Mouse (Mus musculus): ENCODE measurements at regions not wholly inside any gene's neighbourhood (a gene's known extent, or its start where the extent isn't known, plus 50 kb on each side); places are given as distances from the start of the nearest gene placed in this dataset.

GRCm38 (mm10) chr4:29034406-29034805, 221.5 kb downstream of the Epha7 start:
- DNase-seq (ENCODE audit: low read depth, low spot score) = no peak

DNA sequence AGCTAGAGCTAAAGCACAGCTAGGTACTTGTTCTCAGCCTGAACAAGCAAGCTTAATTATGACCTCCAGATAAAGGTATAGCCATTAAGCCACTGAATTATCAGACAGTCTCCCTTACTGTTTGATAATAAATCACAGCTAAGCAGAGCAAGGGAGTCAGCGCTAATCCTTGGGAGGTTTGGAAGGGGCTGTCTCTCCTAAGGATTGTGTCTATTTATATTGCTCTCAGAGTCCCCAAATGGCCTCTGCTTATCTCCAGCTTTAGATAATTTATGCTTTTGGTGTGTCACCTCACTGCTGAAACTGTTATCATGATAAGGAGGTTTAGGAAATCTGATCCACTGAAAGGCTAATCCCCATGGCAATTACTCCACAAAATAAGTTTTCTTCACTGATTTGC, 227.1 kb downstream of the Epha7 start:
- DNase-seq (ENCODE audit: low read depth, low spot score) = no peak

- DNase-seq (ENCODE audit: low read depth, low spot score) = no peak
These were observed 256.0 kb downstream of the Epha7 start for GRCm38 (mm10) chr4:29068678-29069621.

DNA sequence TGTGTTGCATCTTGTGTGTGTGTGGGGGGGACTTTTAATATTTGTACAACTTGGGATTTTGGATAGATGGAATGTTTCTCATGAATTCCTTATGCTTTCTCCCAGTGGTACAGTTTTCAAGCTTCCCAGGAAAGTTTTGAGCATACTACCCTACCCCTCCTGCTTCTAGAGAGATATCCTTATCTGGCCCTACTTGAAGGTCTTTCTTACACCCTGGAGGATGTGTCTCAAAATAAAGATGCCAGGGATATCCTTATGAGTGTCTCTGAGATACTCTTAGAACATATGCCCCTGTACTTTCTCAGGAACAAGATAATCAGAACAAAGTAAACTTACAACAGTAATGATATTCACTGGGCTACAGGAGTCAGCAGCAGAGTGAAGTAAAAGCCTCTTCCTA, 261.3 kb downstream of the Epha7 start:
- DNase-seq (ENCODE audit: low read depth, low spot score) = no peak

DNA sequence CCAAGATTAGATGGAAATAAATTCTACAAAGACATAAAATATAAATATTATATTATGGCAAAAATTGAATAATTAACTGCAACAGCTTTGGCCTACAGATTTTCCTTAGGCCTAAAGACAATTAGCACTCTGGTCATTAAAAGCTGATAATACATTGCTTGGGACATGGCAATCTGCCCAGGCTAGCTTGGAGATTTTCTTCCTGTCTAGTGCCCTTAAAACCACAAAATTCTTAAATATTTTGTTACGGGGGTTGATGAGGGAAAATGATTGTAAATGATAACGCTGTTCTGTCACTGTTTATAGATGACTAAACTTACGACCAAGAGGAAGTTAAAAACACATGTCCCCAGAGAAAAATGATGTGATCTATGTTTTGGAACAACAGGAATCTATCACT, 261.9 kb downstream of the Epha7 start:
- DNase-seq (ENCODE audit: low read depth, low spot score) = no peak

GRCm38 (mm10) chr4:29076683-29077082, 263.8 kb downstream of the Epha7 start:
- DNase-seq (ENCODE audit: low read depth, low spot score) = no peak

- no peak for DNase-seq (ENCODE audit: low read depth, low spot score)
These were observed 265.5 kb downstream of the Epha7 start for GRCm38 (mm10) chr4:29078391-29078790.

- no peak for DNase-seq (ENCODE audit: low read depth, low spot score)
These were observed 270.8 kb downstream of the Epha7 start for GRCm38 (mm10) chr4:29083545-29084290.

DNA sequence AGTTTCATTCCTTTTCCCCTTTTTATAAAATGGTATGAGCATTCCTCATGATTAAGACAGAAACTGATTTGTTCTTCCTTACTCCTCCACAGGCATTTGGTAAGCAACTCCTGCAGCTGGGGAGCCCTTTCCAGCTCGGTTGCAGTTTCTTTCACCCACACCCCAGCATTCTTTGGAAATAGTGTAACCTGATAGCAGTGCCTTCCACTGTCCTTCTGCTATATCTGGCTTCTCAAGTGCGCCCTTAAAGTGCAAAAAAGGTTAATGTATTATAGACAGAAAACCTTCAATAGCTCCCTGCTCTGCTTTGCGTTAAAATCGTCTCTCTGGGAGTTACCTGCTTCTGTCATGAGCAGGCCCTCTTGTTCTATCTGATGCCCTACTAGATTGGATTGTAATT, 278.0 kb downstream of the Epha7 start:
- DNase-seq (ENCODE audit: low read depth, low spot score) = no peak

GRCm38 (mm10) chr4:29091495-29092211, 278.7 kb downstream of the Epha7 start:
- DNase-seq (ENCODE audit: low read depth, low spot score) = no peak

GRCm38 (mm10) chr4:29102373-29102772, 289.4 kb downstream of the Epha7 start:
- no peak for DNase-seq (ENCODE audit: low read depth, low spot score)

DNA sequence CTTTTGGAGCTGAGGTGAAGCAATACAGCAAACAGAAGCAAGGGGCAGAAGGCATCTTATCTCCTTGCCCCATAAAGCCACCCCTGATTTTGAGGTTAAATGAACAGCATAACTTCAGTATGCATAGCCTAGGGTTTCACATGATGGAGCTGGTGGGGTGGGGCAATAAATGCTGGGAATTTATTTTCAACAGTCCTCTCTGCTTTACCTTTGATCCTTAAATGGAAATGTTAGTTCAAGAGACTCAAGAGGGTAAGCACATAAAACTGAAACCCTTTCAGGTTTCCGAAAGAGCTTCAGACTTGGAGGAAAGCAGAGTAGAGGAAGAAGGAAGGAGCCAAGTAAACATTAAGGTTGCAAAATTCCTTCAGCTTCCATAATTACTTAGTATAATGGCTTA, 290.5 kb downstream of the Epha7 start:
- DNase-seq (ENCODE audit: low read depth, low spot score) = no peak

DNA sequence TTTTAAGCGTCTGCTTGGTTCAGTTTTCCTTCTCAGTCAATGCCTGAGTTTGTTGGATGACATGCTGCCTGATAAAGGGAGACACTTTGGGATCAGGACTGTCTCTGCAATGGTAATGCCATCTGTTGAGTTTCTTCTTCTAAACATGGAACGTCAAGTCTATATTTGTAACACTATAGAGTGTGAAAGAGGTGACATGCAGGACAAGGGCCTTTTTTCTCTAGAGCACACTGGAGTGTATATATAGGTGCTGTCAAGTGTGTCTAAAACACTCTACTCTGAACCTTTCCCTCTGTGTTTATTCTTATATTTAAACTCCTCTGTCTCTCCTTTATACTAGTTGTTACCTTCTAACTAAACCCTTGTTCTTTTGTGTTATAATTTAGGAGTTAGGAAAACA, 299.6 kb downstream of the Epha7 start:
- DNase-seq (ENCODE audit: low read depth, low spot score) = no peak

- no peak for DNase-seq (ENCODE audit: low read depth, low spot score)
These were observed 304.1 kb downstream of the Epha7 start for GRCm38 (mm10) chr4:29117025-29117424.

GRCm38 (mm10) chr4:29117926-29118325, 305.0 kb downstream of the Epha7 start:
- no peak for DNase-seq (ENCODE audit: low read depth, low spot score)

DNA sequence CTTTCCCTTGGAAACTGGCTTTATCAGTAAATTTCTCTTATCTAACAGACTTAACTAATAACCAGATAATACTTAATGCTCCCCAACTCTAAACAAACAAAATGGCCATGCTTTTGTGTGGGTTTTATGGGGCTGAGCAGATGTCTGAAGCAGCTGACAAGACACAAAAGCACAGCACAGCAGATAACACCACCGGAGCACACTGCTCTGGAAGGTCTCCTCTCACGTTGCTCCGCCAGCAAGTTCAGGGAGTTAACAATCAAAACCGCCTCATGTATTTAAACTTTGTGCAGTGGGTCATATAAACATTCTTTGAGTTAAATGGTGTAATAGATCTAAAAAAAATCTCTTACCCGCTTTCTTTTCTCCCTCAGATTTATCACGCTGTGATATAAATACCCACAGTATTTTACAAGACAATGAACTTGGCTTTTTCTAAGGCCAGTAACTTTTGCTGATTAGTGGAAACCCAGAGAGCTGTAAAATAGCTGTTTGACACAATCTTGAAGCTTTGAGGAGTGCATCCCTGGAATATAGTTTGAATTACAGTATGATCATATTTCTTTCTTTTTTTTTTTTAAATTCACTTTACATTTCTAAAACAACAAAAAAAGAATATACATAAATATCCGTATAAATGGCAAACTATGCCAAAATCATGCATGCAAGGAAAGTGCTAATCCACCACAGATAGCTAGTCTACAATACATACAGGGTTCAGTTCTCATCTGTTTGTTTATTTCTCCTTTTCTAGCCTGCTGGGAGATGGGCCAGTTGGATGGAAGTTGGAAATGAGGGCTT, 305.9 kb downstream of the Epha7 start:
- no peak for DNase-seq (ENCODE audit: low read depth, low spot score)

DNA sequence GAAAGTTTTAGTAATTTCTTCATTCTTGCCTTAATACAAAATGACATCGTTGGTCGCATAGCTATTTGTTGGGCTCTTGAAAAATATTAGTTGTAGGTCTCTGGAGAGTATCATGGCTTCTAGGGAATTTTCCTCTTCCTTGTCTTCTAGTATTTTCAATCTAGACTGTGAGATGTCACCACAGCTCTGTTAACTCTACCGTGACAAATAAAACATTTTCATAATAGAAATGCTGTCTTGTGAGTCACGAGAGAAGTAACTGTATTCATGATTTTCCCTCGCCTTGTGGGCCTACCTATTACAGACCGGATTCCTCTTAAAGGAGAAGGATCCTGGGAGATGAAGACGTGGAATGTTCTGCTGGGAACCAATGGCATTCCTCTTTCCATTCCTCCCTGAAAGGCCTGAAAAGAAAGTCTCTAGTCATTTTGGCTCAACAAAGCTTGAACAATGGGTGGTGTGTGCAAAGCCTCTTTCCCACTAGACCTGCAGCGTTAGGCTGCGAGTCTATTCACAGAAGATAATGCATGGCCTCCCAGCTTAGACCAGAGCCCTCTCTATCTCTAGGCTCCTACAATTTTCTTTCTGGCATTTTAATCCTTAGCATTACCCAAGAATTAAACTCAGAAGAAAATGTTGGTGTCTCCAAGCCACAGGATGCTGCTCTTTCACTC, 306.7 kb downstream of the Epha7 start:
- DNase-seq (ENCODE audit: low read depth, low spot score) = no peak

- peak; percentile 6 for DNase-seq (ENCODE audit: low read depth, low spot score)
These were observed 310.9 kb downstream of the Epha7 start for GRCm38 (mm10) chr4:29123697-29124377.

- DNase-seq (ENCODE audit: low read depth, low spot score) = no peak
These were observed 317.6 kb downstream of the Epha7 start for GRCm38 (mm10) chr4:29130485-29130884.

Data from c-Kit-negative CD71-positive TER-119-positive erythroid progenitor cells, embryonic 14.5 days (primary cell).